Mouse (Mus musculus): Measurements from ENCODE around the gene Cacna1d. TPM values are rescaled to one million over a fixed set of nuclear protein-coding genes. Genes with fewer than 3 reads are reported as not detected.

Gene Cacna1d
- polyA plus RNA-seq, 1 experiment from 2014 or later: 4.2 TPM

DNA sequence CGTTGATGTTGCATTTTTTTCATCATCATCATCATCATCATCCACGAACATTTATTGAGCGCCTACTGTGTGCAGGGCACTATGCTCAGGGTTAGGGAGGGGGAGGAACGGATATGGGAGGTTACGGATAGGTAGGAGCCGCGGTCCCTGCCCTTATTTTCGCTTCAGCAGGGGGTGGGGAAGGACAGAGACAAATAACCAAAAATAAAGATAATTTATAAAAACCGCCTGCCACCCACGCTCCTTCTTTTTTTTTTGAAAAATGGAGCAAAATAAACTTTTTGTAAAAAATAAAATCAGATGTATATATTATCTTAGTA lies 138.3 kb downstream of the Cacna1d start:
- Histone ChIP-seq H3K27me3 (peaks cover 8% of the 10 kb centered on the region), H3K4me3 (replicated peaks) (peak overlapping the region; percentile 66), H3K4me2 (replicated peaks) (peak overlapping the region; percentile 93), H3K36me3 (no peaks in the 10 kb centered on the region), H3K27ac (replicated peaks) (no peak overlapping the region), H3K9me3 (replicated peaks) (no peaks in the 10 kb centered on the region), H3K9ac (peak overlapping the region; percentile 6; the same call in 1 of the 2 replicates), H3K4me1 (peaks cover 20% of the 10 kb centered on the region)
- no peak for ATAC-seq (ENCODE audit: insufficient number of reproducible peaks, low FRiP score, low TSS enrichment, low read depth)
- WGBS: 0% methylated on average over 10 of the region's 10 CpGs

DNA sequence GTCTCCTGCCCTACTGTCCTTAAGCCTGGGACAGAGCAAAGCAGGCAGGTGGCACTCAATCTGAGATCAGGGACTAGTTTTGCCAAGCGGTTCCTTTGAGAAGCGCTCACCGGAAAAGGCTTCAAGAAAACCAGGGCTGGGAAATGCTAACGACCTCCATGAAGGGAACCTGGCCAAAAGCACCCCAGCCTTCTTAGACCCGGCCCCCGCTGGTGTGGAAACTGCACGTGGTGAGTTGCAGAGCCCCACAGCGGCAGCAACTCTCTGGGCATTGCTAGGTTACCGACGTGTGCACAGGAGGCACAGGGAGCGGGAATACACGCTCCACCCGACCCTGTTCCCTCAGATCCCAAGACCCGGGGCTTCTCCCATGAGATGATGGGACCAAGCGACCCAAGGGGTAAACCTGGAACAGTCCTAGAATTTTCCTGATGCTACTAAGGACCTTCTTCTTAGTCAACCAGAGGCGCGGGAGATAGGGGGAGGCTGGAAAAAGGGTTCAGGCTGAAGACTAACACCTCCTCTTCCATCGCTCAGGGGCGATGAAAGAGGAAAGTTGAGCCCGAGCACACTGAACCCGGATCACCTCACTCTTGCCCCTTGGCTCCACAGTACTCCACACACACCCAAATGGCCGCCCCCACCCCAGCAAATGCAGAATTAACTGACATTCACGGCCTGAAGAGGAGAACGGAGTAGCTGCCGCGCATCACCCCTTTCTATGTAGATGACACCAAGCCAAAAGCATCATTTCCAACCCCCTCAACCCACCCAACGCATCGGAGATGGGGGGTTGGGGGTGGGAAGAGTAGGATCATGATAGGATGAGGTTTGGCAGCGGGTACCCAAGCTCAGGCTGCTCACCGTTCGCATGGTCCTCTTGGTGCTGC lies 138.9 kb downstream of the Cacna1d start:
- ATAC-seq (ENCODE audit: insufficient number of reproducible peaks, low FRiP score, low TSS enrichment, low read depth): no peak
- 3% methylated on average over 31 of the region's 31 CpGs for WGBS
- H3K27me3 ChIP-seq: peaks cover 8% of the 10 kb centered on the region
- no peaks in the 10 kb centered on the region for H3K36me3 ChIP-seq
- H3K27ac ChIP-seq (replicated peaks): 0 out of 2 replicates have a peak overlapping the region, but pooled peaks have one; percentile 17
- peaks cover 20% of the 10 kb centered on the region for H3K4me1 ChIP-seq
- H3K4me3 ChIP-seq (replicated peaks): peak overlapping the region; percentile 66
- no peaks in the 10 kb centered on the region for H3K9me3 ChIP-seq (replicated peaks)
- peak overlapping the region; percentile 93 for H3K4me2 ChIP-seq (replicated peaks)
- peak overlapping the region; percentile 6; the same call in 1 of the 2 replicates for H3K9ac ChIP-seq

DNA sequence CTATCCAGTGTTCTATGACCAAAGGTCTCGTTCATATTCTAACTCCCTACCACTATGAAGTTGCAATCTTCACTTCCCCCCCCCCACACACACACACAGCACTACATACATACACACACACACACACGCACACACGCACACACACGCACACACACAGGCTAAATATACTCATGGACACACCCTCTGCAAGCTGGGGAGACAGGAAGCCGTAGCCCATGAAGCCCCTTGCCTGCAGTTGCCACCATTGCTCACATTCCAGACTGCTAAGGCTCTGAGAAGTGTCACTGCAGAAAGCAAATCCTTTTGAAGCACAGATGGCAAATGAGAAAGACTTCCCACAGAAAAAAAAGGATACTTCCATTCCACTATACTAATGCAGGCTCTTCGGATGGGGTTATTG lies 141.0 kb downstream of the Cacna1d start:
- Histone ChIP-seq H3K9me3 (replicated peaks) (no peaks in the 10 kb centered on the region), H3K4me3 (replicated peaks) (no peak overlapping the region), H3K27ac (replicated peaks) (no peak overlapping the region), H3K27me3 (peaks cover 8% of the 10 kb centered on the region; the same call in 1 of the 2 replicates), H3K4me1 (peaks cover 22% of the 10 kb centered on the region), H3K4me2 (replicated peaks) (no peak overlapping the region), H3K36me3 (no peaks in the 10 kb centered on the region), H3K9ac (no peak overlapping the region)
- ATAC-seq (ENCODE audit: insufficient number of reproducible peaks, low FRiP score, low TSS enrichment, low read depth): no peak
- 68% methylated on average over 6 of the region's 6 CpGs for WGBS

DNA sequence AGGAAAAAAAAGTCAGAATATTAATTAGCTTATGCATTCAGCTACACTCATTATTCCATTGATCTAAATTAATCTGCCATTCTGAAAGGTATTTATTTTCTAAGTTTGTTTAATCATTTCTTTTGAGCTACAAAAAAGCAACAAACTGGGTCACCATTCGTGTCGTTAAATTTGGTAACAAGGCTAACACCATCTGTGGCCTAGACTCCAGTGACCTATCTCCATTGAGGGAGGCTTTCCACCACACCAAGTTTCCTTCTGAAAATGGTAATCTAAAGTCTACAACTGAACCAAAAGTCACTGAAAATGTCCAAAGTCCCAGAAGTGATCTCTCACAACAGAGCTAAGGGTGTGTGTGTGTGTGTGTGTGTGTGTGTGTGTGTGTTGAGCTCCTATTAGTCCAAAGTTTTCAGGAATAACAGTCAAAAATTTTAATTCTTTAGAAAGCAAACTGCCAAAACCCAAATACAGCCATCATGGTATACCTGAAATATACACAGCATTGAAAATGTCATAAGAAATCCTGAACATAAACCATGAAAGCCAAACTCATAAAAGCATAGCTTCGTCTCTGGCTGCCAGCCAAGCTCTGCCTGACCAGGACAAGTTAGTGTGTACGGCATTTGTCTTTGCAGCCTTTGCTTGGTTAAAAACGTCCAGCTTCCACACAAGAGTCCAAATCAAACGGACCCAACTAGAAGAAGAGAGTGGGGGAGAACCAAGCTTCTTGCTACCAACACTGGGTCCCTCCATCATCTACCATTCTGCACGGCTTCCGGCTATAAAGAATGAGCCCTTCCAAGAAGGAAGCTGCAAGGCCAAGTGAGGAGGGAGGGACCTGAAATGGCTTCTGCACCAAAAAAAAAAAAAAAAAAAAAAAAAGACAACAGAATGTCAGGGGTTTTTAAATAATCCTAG lies 146.0 kb downstream of the Cacna1d start:
- Histone ChIP-seq H3K27ac (replicated peaks) (no peak overlapping the region; the same call in 1 of the 2 replicates), H3K4me1 (peaks cover 2% of the 10 kb centered on the region; the same call in 1 of the 2 replicates), H3K4me3 (replicated peaks) (no peak overlapping the region), H3K4me2 (replicated peaks) (no peak overlapping the region), H3K9me3 (replicated peaks) (no peaks in the 10 kb centered on the region), H3K27me3 (no peaks in the 10 kb centered on the region; the same call in 1 of the 2 replicates), H3K9ac (no peak overlapping the region), H3K36me3 (no peaks in the 10 kb centered on the region)
- WGBS: 69% methylated on average over 8 of the region's 8 CpGs
- ATAC-seq (ENCODE audit: insufficient number of reproducible peaks, low FRiP score, low TSS enrichment, low read depth): no peak

DNA sequence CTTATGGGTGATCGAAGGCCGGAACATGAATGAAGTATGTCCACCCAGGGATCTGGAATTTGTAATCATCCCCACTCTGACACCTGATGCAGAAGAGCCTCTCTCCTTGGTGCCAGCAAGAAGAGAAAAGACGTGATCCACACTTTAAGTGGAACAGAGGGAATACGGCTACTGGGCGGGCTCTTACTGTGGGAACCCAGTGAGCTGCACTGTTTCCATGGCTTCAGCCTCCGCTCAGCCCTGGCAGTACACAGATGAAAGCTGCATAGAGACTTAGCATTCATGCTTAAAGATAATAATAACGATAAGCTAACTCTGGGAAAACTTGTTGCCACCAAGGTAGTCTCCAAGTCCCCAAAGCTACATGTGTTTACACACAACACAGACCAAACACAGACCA lies 147.5 kb downstream of the Cacna1d start:
- 88% methylated on average over 7 of the region's 7 CpGs for WGBS

DNA sequence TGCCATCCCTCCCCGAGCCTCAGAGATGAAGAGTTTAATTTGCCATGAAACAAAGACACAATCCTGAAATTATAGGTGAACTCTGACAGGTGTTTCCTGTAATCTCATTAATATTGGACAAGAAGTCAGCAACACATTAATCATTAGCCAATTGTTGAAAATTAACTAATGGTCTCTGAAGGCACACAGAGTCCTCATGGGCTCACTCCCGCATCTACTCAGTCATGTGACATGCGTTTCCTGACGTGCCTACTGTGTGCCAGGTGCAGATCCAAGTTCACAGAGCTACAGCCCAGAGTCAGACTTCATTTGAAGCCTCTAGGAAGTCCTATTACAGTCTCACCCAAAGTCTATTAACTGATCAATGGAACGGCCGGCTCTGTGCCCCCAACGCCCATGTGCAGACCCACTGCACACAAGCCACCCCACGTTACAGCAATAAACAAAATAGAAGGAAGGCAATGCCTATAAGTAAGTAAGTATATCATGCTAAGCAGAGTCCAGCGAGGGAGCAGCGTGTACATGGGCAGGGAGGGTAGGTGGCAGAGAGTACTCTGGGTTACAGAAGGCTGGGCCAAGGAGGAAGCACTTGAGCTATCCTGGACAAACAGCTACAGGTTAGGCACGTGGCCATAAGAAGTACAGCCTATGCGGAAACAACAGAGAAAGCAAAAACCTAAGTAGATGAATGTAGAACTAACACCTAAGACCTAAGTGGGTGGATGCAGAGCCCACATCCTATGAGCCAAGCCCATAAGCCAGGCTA lies 149.2 kb downstream of the Cacna1d start:
- Histone ChIP-seq H3K36me3 (no peaks in the 10 kb centered on the region), H3K4me3 (replicated peaks) (no peak overlapping the region), H3K27me3 (no peaks in the 10 kb centered on the region), H3K27ac (replicated peaks) (no peak overlapping the region), H3K4me1 (peaks cover 2% of the 10 kb centered on the region; the same call in 1 of the 2 replicates), H3K9ac (no peak overlapping the region), H3K9me3 (replicated peaks) (no peaks in the 10 kb centered on the region), H3K4me2 (replicated peaks) (no peak overlapping the region)
- WGBS: 83% methylated on average over 12 of the region's 12 CpGs
- no peak for ATAC-seq (ENCODE audit: insufficient number of reproducible peaks, low FRiP score, low TSS enrichment, low read depth)

More for the DNA sequence above, 147.5 kb downstream of the Cacna1d start:
- Histone ChIP-seq H3K27ac (replicated peaks) (no peak overlapping the region), H3K36me3 (no peaks in the 10 kb centered on the region), H3K27me3 (no peaks in the 10 kb centered on the region; the same call in 1 of the 2 replicates), H3K4me2 (replicated peaks) (no peak overlapping the region), H3K4me3 (replicated peaks) (no peak overlapping the region), H3K9ac (no peak overlapping the region), H3K4me1 (peaks cover 2% of the 10 kb centered on the region; the same call in 1 of the 2 replicates), H3K9me3 (replicated peaks) (no peaks in the 10 kb centered on the region)
- no peak for ATAC-seq (ENCODE audit: insufficient number of reproducible peaks, low FRiP score, low TSS enrichment, low read depth)

DNA sequence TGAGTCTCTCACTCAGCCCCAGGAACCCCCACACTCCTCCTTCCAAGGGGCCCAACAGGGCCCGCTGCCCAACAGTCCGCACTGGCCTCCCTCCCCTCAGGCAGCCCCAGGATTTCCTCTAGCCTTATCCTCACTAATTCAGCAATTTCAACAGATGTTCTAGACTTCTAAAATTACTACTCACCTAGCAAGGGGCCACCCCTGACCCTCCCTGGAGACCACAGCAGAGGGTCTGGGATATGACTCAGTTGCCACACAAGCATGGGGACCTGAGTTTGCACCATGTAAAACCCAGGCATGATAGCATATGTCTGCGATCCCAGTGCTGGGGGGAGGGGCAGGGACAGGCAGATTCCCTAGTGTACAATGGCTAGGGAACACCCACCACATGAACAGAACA lies 151.1 kb downstream of the Cacna1d start:
- no peaks in the 10 kb centered on the region for H3K36me3 ChIP-seq
- no peak overlapping the region for H3K4me3 ChIP-seq (replicated peaks)
- ATAC-seq (ENCODE audit: insufficient number of reproducible peaks, low FRiP score, low TSS enrichment, low read depth): no peak
- no peaks in the 10 kb centered on the region; the same call in 1 of the 2 replicates for H3K4me1 ChIP-seq
- 43% methylated on average over 3 of the region's 3 CpGs for WGBS
- H3K4me2 ChIP-seq (replicated peaks): no peak overlapping the region
- no peak overlapping the region for H3K9ac ChIP-seq
- no peaks in the 10 kb centered on the region for H3K9me3 ChIP-seq (replicated peaks)
- H3K27ac ChIP-seq (replicated peaks): no peak overlapping the region
- H3K27me3 ChIP-seq: no peaks in the 10 kb centered on the region

DNA sequence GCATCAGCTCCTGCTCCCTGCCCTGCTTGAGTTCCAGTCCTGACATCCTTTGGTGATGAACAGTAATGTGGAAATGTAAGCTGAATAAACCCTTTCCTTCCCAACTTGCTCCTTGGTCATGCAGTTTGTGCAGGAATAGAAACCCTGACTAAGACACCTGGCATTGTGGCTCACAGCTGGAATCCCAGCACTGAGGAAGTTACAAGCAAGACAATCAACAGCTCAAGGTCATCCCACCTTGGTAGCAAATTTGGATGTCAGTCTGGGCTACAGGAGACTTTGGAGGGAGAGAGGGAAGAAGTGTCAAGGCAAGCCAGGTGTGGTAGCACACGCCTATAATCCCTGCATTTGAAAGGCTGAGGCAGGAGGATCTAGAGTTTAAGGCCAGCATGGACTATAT lies 159.4 kb downstream of the Cacna1d start:
- Histone ChIP-seq H3K9ac (no peak overlapping the region), H3K4me2 (replicated peaks) (no peak overlapping the region), H3K4me1 (peaks cover 12% of the 10 kb centered on the region; the same call in 1 of the 2 replicates), H3K9me3 (replicated peaks) (no peaks in the 10 kb centered on the region), H3K36me3 (no peaks in the 10 kb centered on the region), H3K27ac (replicated peaks) (no peak overlapping the region), H3K4me3 (replicated peaks) (no peak overlapping the region), H3K27me3 (no peaks in the 10 kb centered on the region)
- 94% methylated on average over 1 of the region's 1 CpGs for WGBS
- ATAC-seq (ENCODE audit: insufficient number of reproducible peaks, low FRiP score, low TSS enrichment, low read depth): no peak

DNA sequence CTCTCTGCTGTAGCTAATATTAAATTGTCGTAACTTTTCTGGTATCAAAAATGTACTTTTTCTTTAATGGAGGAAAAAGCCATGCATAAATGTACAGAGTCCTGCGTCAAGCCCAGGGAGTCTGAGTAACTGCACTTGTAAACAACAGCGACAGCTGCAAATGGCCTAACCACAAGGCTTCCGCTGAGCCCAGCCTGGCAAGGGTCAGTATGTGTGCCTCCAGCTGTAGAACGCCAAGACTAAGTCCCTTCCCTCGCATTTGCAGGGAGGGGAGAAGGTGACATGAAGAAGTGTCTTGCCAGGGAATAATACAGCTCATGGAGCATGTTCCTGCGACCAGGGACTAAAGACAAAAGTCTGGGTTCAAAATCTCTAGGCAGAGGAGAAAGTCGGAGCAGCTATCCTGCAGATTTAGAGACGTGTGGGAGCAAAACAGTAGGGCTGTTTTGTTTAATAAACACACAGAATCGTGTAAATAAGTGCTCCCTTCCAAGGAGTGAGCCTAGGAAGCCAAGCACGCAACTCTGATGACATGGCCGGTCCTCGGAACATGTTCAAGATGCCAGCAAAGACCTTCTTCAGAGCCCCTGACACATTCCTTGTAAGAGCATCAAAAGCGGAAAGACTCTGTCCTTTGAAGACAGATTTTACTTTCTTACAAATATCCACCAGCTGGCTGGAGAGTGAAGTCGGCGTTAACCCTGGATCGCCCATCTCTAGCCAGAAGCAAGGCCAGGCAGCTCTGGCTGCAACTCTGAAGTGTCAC lies 160.7 kb downstream of the Cacna1d start:
- Histone ChIP-seq H3K27me3 (no peaks in the 10 kb centered on the region), H3K9ac (no peak overlapping the region), H3K4me2 (replicated peaks) (no peak overlapping the region), H3K9me3 (replicated peaks) (no peaks in the 10 kb centered on the region), H3K4me1 (peaks cover 19% of the 10 kb centered on the region; the same call in 1 of the 2 replicates), H3K4me3 (replicated peaks) (no peak overlapping the region), H3K36me3 (no peaks in the 10 kb centered on the region), H3K27ac (replicated peaks) (no peak overlapping the region)
- 55% methylated on average over 17 of the region's 17 CpGs for WGBS
- ATAC-seq (ENCODE audit: insufficient number of reproducible peaks, low FRiP score, low TSS enrichment, low read depth): no peak

DNA sequence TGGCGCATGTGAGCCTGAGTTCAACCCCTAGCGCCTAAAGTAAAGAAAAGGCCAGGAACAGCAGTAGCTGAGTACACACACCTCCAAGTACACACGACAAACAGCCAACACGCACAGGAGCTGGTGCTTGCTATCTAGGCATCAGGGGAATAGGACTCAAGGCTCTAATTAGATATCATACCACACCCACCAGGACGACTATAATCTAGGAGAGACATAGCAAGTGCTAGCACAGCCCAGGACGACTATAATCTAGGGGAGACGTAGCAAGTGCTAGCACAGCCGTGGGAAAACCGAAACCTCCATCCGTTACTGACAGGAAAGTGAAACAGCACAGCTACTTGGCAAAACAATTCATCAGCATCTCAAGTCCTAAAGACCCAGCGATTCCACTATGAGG lies 162.1 kb downstream of the Cacna1d start:
- no peak overlapping the region for H3K27ac ChIP-seq (replicated peaks)
- H3K9ac ChIP-seq: no peak overlapping the region
- no peak overlapping the region for H3K4me3 ChIP-seq (replicated peaks)
- no peaks in the 10 kb centered on the region for H3K9me3 ChIP-seq (replicated peaks)
- H3K36me3 ChIP-seq: no peaks in the 10 kb centered on the region
- no peak overlapping the region for H3K4me2 ChIP-seq (replicated peaks)
- H3K4me1 ChIP-seq: peaks cover 19% of the 10 kb centered on the region; the same call in 1 of the 2 replicates
- 68% methylated on average over 11 of the region's 11 CpGs for WGBS
- ATAC-seq (ENCODE audit: insufficient number of reproducible peaks, low FRiP score, low TSS enrichment, low read depth): no peak
- H3K27me3 ChIP-seq: no peaks in the 10 kb centered on the region
